Mouse (Mus musculus) bone marrow, adult 2 months (tissue): ENCODE measurements at regions not wholly inside any gene's neighbourhood (a gene's known extent, or its start where the extent isn't known, plus 50 kb on each side); places are given as distances from the start of the nearest gene placed in this dataset.

ENCODE experiments used
- CTCF ChIP-seq: fragments of 200-500 bp; IDR thresholded peaks from 2 replicates; pipeline ENCODE4 v1.5.1; 2011; ENCODE audit warnings: low read length, control low read depth; ENCODE audit not compliant: control insufficient read depth, insufficient read depth
- POLR2A ChIP-seq: fragments of 200-500 bp; IDR thresholded peaks from 2 replicates; pipeline ENCODE4 v1.6.1; 2011; ENCODE audit warnings: low read depth, mild to moderate bottlenecking, control low read depth, low read length, borderline replicate concordance; ENCODE audit not compliant: control insufficient read depth

GRCm38 (mm10) chr7:88960841-88961240, 443.2 kb downstream of the Tmem135 start:
- no peak for TF ChIP-seq POLR2A
- no peak for TF ChIP-seq CTCF
